Mouse (Mus musculus) mouse trophoblast stem cell (cell line): ENCODE measurements around the gene Ggta1.

Experiments
- in situ Hi-C, 2 experiments: fragments of 300-500 bp; cut with MseI, MboI; formaldehyde crosslinking; loops; 2 replicates in 1 of 2; 3 replicates in 1 of 2; pipeline ENCODE4 v1.15.1; 2025

The Ggta1 gene

GRCm38 (mm10) chr2:35407266-35407665 lies 55.8 kb downstream of the Ggta1 start:
- in situ Hi-C loops, result no loop called here

DNA sequence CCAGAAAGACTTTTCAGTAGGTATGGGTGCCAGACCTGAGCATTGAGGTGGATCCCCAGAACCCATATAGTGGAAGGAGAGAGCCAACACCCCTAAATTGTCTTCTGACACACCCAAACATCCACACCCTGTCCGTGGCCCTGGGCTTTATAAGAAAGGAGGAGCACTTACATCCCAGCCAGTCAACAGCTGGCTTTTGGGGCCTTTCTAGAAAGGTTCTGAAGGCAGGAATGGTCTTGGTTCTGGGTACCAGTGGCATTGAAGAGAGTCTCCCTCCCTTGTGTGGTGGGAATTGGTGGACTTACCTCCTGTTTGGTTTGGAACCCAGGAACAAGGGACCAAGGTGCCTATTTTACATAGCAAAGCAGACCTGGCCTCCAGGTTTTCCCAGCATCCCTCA lies 56.4 kb downstream of the Ggta1 start:
- in situ Hi-C loops, result no loop called here

DNA sequence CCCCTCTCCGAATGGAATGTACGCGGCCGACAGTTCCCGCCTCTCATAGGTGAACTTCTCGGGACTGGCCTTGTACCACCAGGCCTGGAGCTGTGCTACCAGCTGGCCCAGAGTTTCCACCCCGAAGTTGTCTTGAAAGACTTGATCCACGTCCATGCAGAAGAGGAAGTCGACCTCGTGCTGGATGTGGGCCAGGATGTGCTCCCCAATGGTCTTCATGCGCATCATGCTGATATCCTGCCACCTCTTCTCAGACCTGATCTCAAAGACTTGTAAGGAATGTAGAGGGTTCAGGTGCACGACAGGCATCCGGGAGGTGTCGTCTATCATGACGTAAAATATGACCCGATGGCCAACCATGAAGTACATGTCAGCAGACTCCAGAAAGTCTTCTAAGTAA lies 60.6 kb downstream of the Ggta1 start:
- in situ Hi-C loops, result no loop called here

DNA sequence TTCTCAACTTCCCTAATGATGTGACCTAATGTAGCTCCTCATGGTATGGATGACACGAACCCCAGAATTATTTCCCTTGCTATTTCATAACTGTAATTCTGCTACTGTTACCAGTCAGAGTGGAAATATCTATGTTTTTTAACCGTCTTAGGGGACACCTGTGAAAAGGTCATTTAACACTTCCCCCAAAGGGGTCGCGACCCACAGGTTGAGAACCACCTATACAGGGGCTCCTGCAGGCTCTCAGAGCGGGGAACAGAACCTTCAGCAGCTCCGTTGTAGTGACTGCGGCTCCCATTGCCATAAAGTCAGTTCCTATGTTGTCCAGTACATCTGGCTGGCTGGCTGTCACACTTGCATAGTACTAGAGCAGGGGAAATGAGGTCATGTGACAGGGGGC lies 62.3 kb downstream of the Ggta1 start:
- in situ Hi-C loops, result no loop called here

DNA sequence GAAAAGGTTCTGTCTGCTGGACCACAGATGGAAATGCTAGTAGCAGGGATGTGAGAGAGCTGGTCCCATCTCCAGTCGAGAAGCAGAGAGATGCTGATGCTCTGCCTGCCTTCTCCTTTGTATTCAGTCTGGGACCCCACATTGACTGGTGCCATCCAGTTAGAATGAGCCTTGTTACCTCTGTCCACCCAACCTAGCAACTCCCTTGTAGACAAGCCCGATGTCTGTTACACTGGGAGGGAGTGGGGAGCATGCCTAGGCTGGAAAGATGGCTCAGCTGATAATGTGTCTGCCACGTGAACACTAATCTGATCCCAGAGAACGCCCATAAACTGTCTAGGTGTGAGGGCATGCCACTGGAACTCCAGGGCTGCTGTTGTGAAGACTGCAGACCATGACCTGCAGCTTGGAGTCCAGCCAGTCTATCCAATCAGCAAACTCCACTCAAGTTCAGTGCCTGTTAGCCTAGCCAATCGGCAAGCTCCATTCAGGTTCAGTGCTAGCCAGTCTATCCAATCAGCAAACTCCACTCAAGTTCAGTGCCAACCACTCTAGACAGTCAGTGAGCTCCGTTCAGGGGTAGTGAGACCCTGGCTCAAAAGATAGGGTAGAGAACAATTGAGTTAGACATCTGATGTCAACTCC lies 64.7 kb downstream of the Ggta1 start:
- in situ Hi-C loops, result no loop called here

DNA sequence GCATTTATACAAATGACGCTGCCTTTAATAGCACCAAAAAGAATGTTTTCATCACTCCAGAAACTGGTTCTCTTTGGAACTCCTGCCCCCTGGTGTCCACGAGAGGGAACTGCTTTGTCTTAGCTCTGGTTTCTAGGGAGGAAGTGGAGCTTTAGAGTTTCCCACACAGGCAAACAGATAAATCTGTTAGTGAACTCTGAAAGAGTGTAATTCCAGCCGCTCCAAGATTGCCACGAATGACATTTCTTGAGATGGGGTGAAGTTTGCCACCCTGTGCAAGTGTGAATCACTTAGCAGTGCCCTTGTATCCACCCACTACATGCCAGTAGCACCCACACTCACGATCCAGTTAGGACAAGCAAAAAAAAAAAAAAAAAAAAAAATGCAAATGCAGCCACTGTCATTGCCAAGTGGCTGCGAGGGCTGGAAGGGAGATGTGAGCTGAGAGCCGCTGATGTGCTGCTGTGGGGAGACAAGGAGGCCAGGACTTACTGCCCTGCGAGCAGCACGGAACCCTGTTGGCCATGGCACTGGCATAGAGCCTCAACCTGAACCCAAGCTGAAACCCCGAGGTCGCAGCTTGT lies 65.3 kb downstream of the Ggta1 start:
- in situ Hi-C loops, result no loop called here

GRCm38 (mm10) chr2:35397096-35397495 lies 65.9 kb downstream of the Ggta1 start, which contains the start of gene 4930402F06Rik:
Gene 4930402F06Rik, minus strand, starts transcription at chr2:35397175.
- in situ Hi-C loops, result no loop called here

DNA sequence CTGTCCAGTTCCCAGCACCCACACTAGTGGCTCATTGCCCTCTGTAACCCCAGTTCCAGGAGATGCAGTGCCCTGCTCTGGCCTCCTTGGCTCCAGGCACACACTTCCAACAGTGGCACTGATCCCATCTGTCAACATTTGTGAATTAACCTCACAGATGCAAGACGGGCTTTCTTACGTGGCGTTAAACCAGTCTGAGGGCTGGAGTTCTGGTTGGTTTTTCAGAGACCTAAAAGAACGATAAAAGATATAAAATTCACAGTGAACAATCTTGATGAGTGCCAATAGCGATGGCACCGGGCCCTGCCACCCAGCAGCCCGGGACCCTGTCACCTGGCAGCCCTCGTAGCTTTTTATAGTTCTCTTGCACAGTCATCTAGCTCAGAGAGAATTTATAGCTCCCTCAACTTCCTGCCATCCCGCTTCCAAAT lies 77.6 kb downstream of the Ggta1 start:
- in situ Hi-C loops, result no loop called here

GRCm38 (mm10) chr2:35379306-35379705 lies 83.7 kb downstream of the Ggta1 start:
- in situ Hi-C loops, result no loop called here

DNA sequence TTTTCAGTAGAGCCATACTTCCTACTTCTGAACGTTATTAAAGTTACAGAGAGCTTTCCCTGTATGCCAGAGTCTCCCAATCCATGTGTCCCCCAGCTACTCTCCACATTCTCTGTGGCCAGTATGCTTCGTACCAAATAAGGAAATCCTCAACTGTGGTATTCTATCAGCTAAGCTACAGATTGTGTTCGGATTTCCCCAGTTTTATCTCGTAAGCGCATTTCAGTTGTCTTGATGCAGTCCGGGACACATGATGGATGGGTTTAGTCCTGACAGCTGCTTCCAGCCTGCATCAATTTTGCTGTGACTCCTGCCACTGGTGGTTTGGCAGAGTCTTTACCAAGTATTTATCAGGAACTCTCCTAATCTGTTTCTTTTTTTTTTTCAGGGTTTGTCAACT lies 85.4 kb downstream of the Ggta1 start:
- in situ Hi-C loops, result no loop called here

DNA sequence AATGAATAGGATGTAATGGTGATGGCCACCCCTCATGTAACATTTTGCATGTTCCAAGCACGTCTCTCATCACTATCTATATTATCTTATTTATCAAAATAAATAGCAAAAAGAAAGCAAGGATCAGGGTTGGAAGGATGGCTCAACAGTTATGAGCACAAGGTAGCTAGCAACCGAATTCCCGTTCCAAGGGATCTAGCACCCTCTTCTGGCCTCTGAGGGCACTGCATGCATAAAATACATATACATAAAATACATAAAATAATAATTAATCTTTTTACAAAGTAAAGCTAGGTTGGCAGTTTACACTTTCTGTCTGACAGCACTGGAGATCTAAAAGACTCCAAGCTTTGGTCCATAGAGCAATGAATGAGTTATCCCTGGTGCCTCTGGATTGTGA lies 90.0 kb downstream of the Ggta1 start:
- in situ Hi-C loops, result no loop called here

DNA sequence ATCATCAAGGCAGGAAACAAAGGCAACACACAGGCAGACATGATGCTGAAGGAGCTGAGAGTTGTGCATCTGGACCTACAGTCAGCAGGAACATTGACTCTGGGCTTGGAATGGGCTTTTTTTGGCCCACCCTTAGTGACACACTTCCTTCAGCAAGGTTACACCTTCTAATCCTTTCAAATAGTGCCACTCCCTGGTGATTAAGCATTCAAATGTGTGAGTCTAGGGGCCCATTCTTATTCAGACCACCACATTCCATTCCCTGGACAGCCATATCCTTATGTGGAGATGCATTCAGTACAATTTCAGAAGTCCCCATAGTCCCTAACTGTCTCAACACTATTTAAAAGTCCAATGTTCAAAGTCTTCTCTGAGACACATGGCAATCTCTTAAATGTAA lies 92.3 kb downstream of the Ggta1 start:
- in situ Hi-C loops, result no loop called here

- in situ Hi-C loops, result no loop called here
Measured at GRCm38 (mm10) chr2:35367629-35368028, 95.4 kb downstream of the Ggta1 start, which contains the start of gene 4930568D16Rik. Gene 4930568D16Rik, minus strand, starts transcription at chr2:35367729.
